ENCODE assay signal across 8 mouse cellular contexts in genomic region chr11:78803587-78804316, GRCm38 (mm10). TPM values are rescaled to one million over a fixed set of nuclear protein-coding genes. Genes with fewer than 3 reads are reported as not detected.
DNase-seq lines count a peak whose midpoint lies in the region; ATAC-seq and TF ChIP-seq lines count a peak whose summit lies in the region.

No protein-coding gene starts in this region.

- no peak for ATAC-seq in midbrain, postnatal 0 days (ENCODE audit: low FRiP score)
- ATAC-seq in hindbrain, postnatal 0 days: peak; percentile 55
- ATAC-seq in megakaryocyte-erythroid progenitor cell, adult 5-6 weeks (replicated peaks; ENCODE audit: low FRiP score, low TSS enrichment, poor library complexity, severe bottlenecking): peak; percentile 81

- peak; percentile 81 for DNase-seq in midbrain, postnatal 0 days (ENCODE audit: low spot score)
- no peak for DNase-seq in midbrain, embryonic 10.5 days (ENCODE audit: low spot score)
- peak; percentile 95 for DNase-seq in adrenal gland, postnatal 25 days
- DNase-seq in gastrocnemius, adult 18-20 months (ENCODE audit: low spot score): peak; percentile 30
- DNase-seq in hindbrain, postnatal 0 days (ENCODE audit: low spot score): peak; percentile 82
- no peak for DNase-seq in limb, embryonic 10.5 days (ENCODE audit: low spot score)
- no peak for DNase-seq in layer of hippocampus, adult 9-10 months (ENCODE audit: low spot score)

- H3K4me3 ChIP-seq in midbrain, postnatal 0 days (ENCODE audit: low read depth, low read length): no peak overlapping the region
- no peak overlapping the region for H3K4me3 ChIP-seq in midbrain, embryonic 10.5 days
- H3K4me3 ChIP-seq in hindbrain, postnatal 0 days (ENCODE audit: low read length): no peak overlapping the region
- H3K4me3 ChIP-seq in limb, embryonic 10.5 days: no peak overlapping the region

- no peaks in the 10 kb centered on the region for H3K4me1 ChIP-seq in midbrain, postnatal 0 days (ENCODE audit: insufficient read depth, low read length)
- H3K4me1 ChIP-seq in midbrain, embryonic 10.5 days: peaks cover 21% of the 10 kb centered on the region
- peaks cover 3% of the 10 kb centered on the region; the same call in 1 of the 2 replicates for H3K4me1 ChIP-seq in hindbrain, postnatal 0 days (ENCODE audit: insufficient read depth, low read length)
- H3K4me1 ChIP-seq in limb, embryonic 10.5 days: 0 out of 2 replicates have a peak, but pooled peaks cover 2% of the 10 kb centered on the region

- H3K9ac ChIP-seq in midbrain, postnatal 0 days (replicated peaks; ENCODE audit: low read length, poor library complexity, severe bottlenecking): no peak overlapping the region
- no peak overlapping the region for H3K9ac ChIP-seq in hindbrain, postnatal 0 days (replicated peaks; ENCODE audit: low read length)

- no peaks in the 10 kb centered on the region for H3K9me3 ChIP-seq in midbrain, postnatal 0 days (ENCODE audit: low read length)
- no peaks in the 10 kb centered on the region for H3K9me3 ChIP-seq in midbrain, embryonic 10.5 days (replicated peaks)
- no peaks in the 10 kb centered on the region for H3K9me3 ChIP-seq in hindbrain, postnatal 0 days (ENCODE audit: low read length)
- H3K9me3 ChIP-seq in limb, embryonic 10.5 days (replicated peaks): no peaks in the 10 kb centered on the region

- no peak overlapping the region for H3K4me2 ChIP-seq in midbrain, postnatal 0 days (ENCODE audit: low read depth, low read length, poor library complexity, severe bottlenecking)
- H3K4me2 ChIP-seq in hindbrain, postnatal 0 days (ENCODE audit: low read depth, low read length): no peak overlapping the region

- no peak overlapping the region for H3K27ac ChIP-seq in midbrain, postnatal 0 days (ENCODE audit: low read depth, low read length)
- H3K27ac ChIP-seq in midbrain, embryonic 10.5 days (replicated peaks): no peak overlapping the region
- H3K27ac ChIP-seq in hindbrain, postnatal 0 days: no peak overlapping the region
- H3K27ac ChIP-seq in limb, embryonic 10.5 days: no peak overlapping the region

- no peaks in the 10 kb centered on the region for H3K36me3 ChIP-seq in midbrain, postnatal 0 days (ENCODE audit: insufficient read depth, low read length)
- H3K36me3 ChIP-seq in midbrain, embryonic 10.5 days: no peaks in the 10 kb centered on the region
- no peaks in the 10 kb centered on the region for H3K36me3 ChIP-seq in hindbrain, postnatal 0 days (ENCODE audit: insufficient read depth, low read length)
- H3K36me3 ChIP-seq in limb, embryonic 10.5 days: no peaks in the 10 kb centered on the region

- no peak for TF ChIP-seq CTCF in midbrain, postnatal 0 days (IDR thresholded peaks at IDR 0.05)
- no peak for TF ChIP-seq CTCF in hindbrain, postnatal 0 days (IDR thresholded peaks at IDR 0.05; ENCODE audit: low read depth)

- H3K27me3 ChIP-seq in midbrain, postnatal 0 days (ENCODE audit: insufficient read depth, low read length): no peaks in the 10 kb centered on the region
- peaks cover 32% of the 10 kb centered on the region for H3K27me3 ChIP-seq in midbrain, embryonic 10.5 days (ENCODE audit: low read depth, poor library complexity, severe bottlenecking)
- no peaks in the 10 kb centered on the region for H3K27me3 ChIP-seq in hindbrain, postnatal 0 days (ENCODE audit: insufficient read depth, low read length)
- 0 out of 2 replicates have a peak, but pooled peaks cover 4% of the 10 kb centered on the region for H3K27me3 ChIP-seq in limb, embryonic 10.5 days (ENCODE audit: low read depth, poor library complexity, severe bottlenecking)

- WGBS in midbrain, postnatal 0 days: 64% methylated on average over 14 of the region's 14 CpGs
- 85% methylated on average over 14 of the region's 14 CpGs for WGBS in midbrain, embryonic 10.5 days
- 40% methylated on average over 14 of the region's 14 CpGs for WGBS in hindbrain, postnatal 0 days
- 72% methylated on average over 14 of the region's 14 CpGs for WGBS in limb, embryonic 10.5 days

RNA-seq across cellular contexts. Expression of gene Lyrm9, which starts 22.6 kb away (rescaled TPM):
- total RNA-seq in midbrain, postnatal 0 days (2014; rRNA removed): 24.7 and 30.2 TPM in 2 replicates
- 49.4 and 51.4 TPM in 2 replicates for polyA plus RNA-seq in midbrain, postnatal 0 days (2015; fragmentation: Nextera tagmentation; extraction: Ambion mirVana)
- 20.7 and 21.8 TPM in 2 replicates for polyA plus RNA-seq in midbrain, embryonic 10.5 days (2016; fragmentation: Nextera tagmentation; extraction: Ambion mirVana)
- 42.8 and 59.0 TPM in 2 replicates for total RNA-seq in adrenal gland, postnatal 25 days (2021)
- total RNA-seq in gastrocnemius, adult 18-20 months (2021): 10 to 100 TPM; 12.3 to 17.3 TPM
- total RNA-seq in hindbrain, postnatal 0 days (2014; rRNA removed): 17.5 and 44.2 TPM in 2 replicates
- polyA plus RNA-seq in hindbrain, postnatal 0 days (2015; fragmentation: Nextera tagmentation; extraction: Ambion mirVana): 48.5 and 51.6 TPM in 2 replicates
- 13.9 and 15.4 TPM in 2 replicates for total RNA-seq in megakaryocyte-erythroid progenitor cell, adult 5-6 weeks (2014; fragmentation: Nextera tagmentation)
- 38.5 and 91.6 TPM in 2 replicates for total RNA-seq in megakaryocyte-erythroid progenitor cell, adult 5-6 weeks (2017)
- 13.9 and 17.8 TPM in 2 replicates for polyA plus RNA-seq in limb, embryonic 10.5 days (2016; fragmentation: Nextera tagmentation; extraction: Ambion mirVana)

RNA-seq across cellular contexts. Expression of gene Ccnq, which starts 52.2 kb away (rescaled TPM):
- 27.0 and 31.6 TPM in 2 replicates for total RNA-seq in midbrain, postnatal 0 days (2014; rRNA removed)
- polyA plus RNA-seq in midbrain, postnatal 0 days (2015; fragmentation: Nextera tagmentation; extraction: Ambion mirVana): 28.9 and 34.4 TPM in 2 replicates
- polyA plus RNA-seq in midbrain, embryonic 10.5 days (2016; fragmentation: Nextera tagmentation; extraction: Ambion mirVana): 39.5 and 40.5 TPM in 2 replicates
- total RNA-seq in adrenal gland, postnatal 25 days (2021): 66.6 and 73.8 TPM in 2 replicates
- 10 to 100 TPM; 11.1 to 11.8 TPM for total RNA-seq in gastrocnemius, adult 18-20 months (2021)
- 35.9 and 39.0 TPM in 2 replicates for total RNA-seq in hindbrain, postnatal 0 days (2014; rRNA removed)
- 35.4 and 37.5 TPM in 2 replicates for polyA plus RNA-seq in hindbrain, postnatal 0 days (2015; fragmentation: Nextera tagmentation; extraction: Ambion mirVana)
- 27.0 and 42.5 TPM in 2 replicates for total RNA-seq in megakaryocyte-erythroid progenitor cell, adult 5-6 weeks (2014; fragmentation: Nextera tagmentation)
- 30.9 and 32.6 TPM in 2 replicates for total RNA-seq in megakaryocyte-erythroid progenitor cell, adult 5-6 weeks (2017)
- polyA plus RNA-seq in limb, embryonic 10.5 days (2016; fragmentation: Nextera tagmentation; extraction: Ambion mirVana): 36.4 and 37.2 TPM in 2 replicates

Comparison
In these comparisons a context has a peak if more than half of its experiments do, and no peak if none do; other contexts are left out.
1. DNase-seq: peak in midbrain, postnatal 0 days (single experiment), adrenal gland, postnatal 25 days (single experiment), gastrocnemius, adult 18-20 months (single experiment) and hindbrain, postnatal 0 days (single experiment); none in midbrain, embryonic 10.5 days (single experiment), limb, embryonic 10.5 days (single experiment) and layer of hippocampus, adult 9-10 months (single experiment).